Mouse (Mus musculus): Measurements from ENCODE around the gene Ipo9.

DNA sequence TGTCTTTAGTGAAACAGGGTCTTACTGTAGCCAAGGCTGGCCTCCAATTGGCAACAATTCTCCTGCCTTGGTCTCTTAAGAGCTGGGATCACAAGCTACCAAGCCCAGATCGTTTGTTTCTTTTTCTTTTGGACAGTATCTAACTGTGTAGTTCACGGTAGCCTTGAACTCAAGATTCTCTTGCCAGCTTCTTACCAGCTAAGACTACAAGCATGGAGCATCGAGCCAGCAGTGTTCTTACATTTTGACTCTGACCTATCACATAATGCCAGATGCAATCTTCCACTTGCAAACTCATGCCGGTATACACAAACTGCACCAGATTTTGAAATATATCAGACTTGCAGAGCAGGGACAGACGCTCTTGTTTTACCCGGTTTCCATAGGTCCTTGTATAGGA, 7.5 kb downstream of the Ipo9 start:
- TF ChIP-seq TAL1 (IDR thresholded peaks at IDR 0.05; ENCODE audit: low read length) (no peak), GATA1 (IDR thresholded peaks at IDR 0.05; ENCODE audit: low read length) (no peak)

Data from erythroblast, embryonic 14.5 days (primary cell).